Mouse (Mus musculus): Measurements from ENCODE around the gene Hist1h2ak. TPM values are rescaled to one million over a fixed set of nuclear protein-coding genes. Genes with fewer than 3 reads are reported as not detected.

Gene Hist1h2ak
- total and polyA plus RNA-seq, 3 experiments, result 6.2 to 1,125 (median 16.6) TPM

GRCm38 (mm10) chr13:21714725-21715124 is 38.9 kb downstream of the Hist1h2ak start:
- Histone ChIP-seq H3K4me1 (ENCODE audit: control insufficient read depth in 1 of 2, insufficient read depth in 2 of 2) (peaks cover 0 to 20% of the 10 kb centered on the region in 2 experiments; a peak in 2 of 4 replicates), H3K27me3 (replicated peaks) (peaks cover 3% of the 10 kb centered on the region), H3K79me2 (replicated peaks; ENCODE audit: control insufficient read depth, extremely low read depth, insufficient read depth, poor library complexity, severe bottlenecking) (no peaks in the 10 kb centered on the region), H3K4me3 (replicated peaks in 1 of 3; ENCODE audit: low read depth in 2 of 3, low read length in 2 of 3, poor library complexity in 1 of 3) (peak overlapping the region; percentile 12 to 45 (median 23)), H3K9me3 (replicated peaks; ENCODE audit: low read length) (no peaks in the 10 kb centered on the region), H3K36me3 (replicated peaks in 1 of 2; ENCODE audit: control insufficient read depth in 1 of 2, insufficient read depth in 1 of 2, low read length in 1 of 2) (no peaks in the 10 kb centered on the region), H3K4me2 (ENCODE audit: insufficient read depth, low read depth, poor library complexity, severe bottlenecking) (peak overlapping the region; percentile 94), H3K9ac (ENCODE audit: insufficient read depth, low read depth) (peak overlapping the region; percentile 41), H3K27ac (ENCODE audit: insufficient read depth, low read depth) (peak overlapping the region; percentile 81; the same call in 1 of the 2 replicates)
- in situ Hi-C loops (cut with MboI; ENCODE audit: low pct_ligation_motif_present, low pct_unique_long_range_greater_than_20kb, low sequenced_read_pairs), result loop anchor here (25.0 kb wide), 2 partner anchors 223 to 327 kb away; partner anchors contain the start of gene Zfp184
- TF ChIP-seq MXI1 (IDR thresholded peaks at IDR 0.05; ENCODE audit: low read depth, low read length), result no peak; the same call in 1 of the 2 replicates
- TF ChIP-seq SIN3A (IDR thresholded peaks at IDR 0.05; ENCODE audit: low read length), result peak; percentile 57; the same call in 1 of the 2 replicates
- TF ChIP-seq USF2 (conservative IDR thresholded peaks at IDR 0.05; ENCODE audit: low read depth, low read length), result no peak; the same call in 1 of the 2 replicates
- TF ChIP-seq JUND (conservative IDR thresholded peaks at IDR 0.05; ENCODE audit: low read depth, low read length), result peak; percentile 53
- 0 out of 2 replicates have a peak, but pooled peaks have one; percentile 9 for TF ChIP-seq BHLHE40 (IDR thresholded peaks at IDR 0.05; ENCODE audit: low read depth, low read length)
- 0 out of 2 replicates have a peak, but pooled peaks have one; percentile 20 for TF ChIP-seq TBP (conservative IDR thresholded peaks at IDR 0.05; ENCODE audit: low read depth, low read length)
- TF ChIP-seq ZC3H11A (IDR thresholded peaks at IDR 0.05; ENCODE audit: low read depth, low read length), result peak; percentile 10; the same call in 1 of the 2 replicates
- peak; percentile 74 for TF ChIP-seq RAD21 (IDR thresholded peaks at IDR 0.05; ENCODE audit: low read depth, low read length)
- TF ChIP-seq MYC (IDR thresholded peaks at IDR 0.05; ENCODE audit: low read depth, low read length), result peak; percentile 78
- TF ChIP-seq MEF2A (IDR thresholded peaks at IDR 0.05; ENCODE audit: borderline replicate concordance, low read depth, low read length), result 0 out of 2 replicates have a peak, but pooled peaks have one; percentile 18
- TF ChIP-seq RCOR1 (conservative IDR thresholded peaks at IDR 0.05; ENCODE audit: low read depth, low read length), result no peak
- TF ChIP-seq TCF12 (IDR thresholded peaks at IDR 0.05; ENCODE audit: low read depth, low read length), result no peak
- TF ChIP-seq SMC3 (IDR thresholded peaks at IDR 0.05; ENCODE audit: low read depth, low read length), result peak; percentile 90
- 0 out of 2 replicates have a peak, but pooled peaks have one; percentile 3 for TF ChIP-seq ETS1 (conservative IDR thresholded peaks at IDR 0.05; ENCODE audit: low read depth, low read length)
- peak; percentile 88 to 89 for TF ChIP-seq CTCF (conservative IDR thresholded peaks at IDR 0.05 in 1 of 2, IDR thresholded peaks at IDR 0.05 in 1 of 2; ENCODE audit: low read depth in 2 of 2, low read length in 2 of 2)
- 0 out of 2 replicates have a peak, but pooled peaks have one; percentile 16 for TF ChIP-seq IRF4 (IDR thresholded peaks at IDR 0.05; ENCODE audit: low read depth, low read length)
- peak; percentile 78 for TF ChIP-seq ZNF384 (IDR thresholded peaks at IDR 0.05; ENCODE audit: low read depth, low read length)
- dilution Hi-C loops (cut with MboI; ENCODE audit: extremely low pct_ligation_motif_present, extremely low pct_unique_long_range_greater_than_20kb, low sequenced_read_pairs), result no loop called here
- DNase-seq (ENCODE audit: extremely low read depth), result peak; percentile 80

GRCm38 (mm10) chr13:21711698-21712097 is 41.9 kb downstream of the Hist1h2ak start:
- no peaks in the 10 kb centered on the region for H3K79me2 ChIP-seq (replicated peaks; ENCODE audit: control insufficient read depth, extremely low read depth, insufficient read depth, poor library complexity, severe bottlenecking)
- in situ Hi-C loops (cut with MboI; ENCODE audit: low pct_ligation_motif_present, low pct_unique_long_range_greater_than_20kb, low sequenced_read_pairs), result loop anchor here (25.0 kb wide), 2 partner anchors 226 to 324 kb away; partner anchors contain the start of gene Zfp184

More at GRCm38 (mm10) chr13:21711698-21712097, 41.9 kb downstream of the Hist1h2ak start:
- Histone ChIP-seq H3K4me3 (replicated peaks in 1 of 3; ENCODE audit: low read depth in 2 of 3, low read length in 2 of 3, poor library complexity in 1 of 3) (peak overlapping the region in 2 of 3 experiments; percentile 62 to 71), H3K9ac (ENCODE audit: insufficient read depth, low read depth) (peak overlapping the region; percentile 80), H3K4me2 (ENCODE audit: insufficient read depth, low read depth, poor library complexity, severe bottlenecking) (peak overlapping the region; percentile 99), H3K4me1 (ENCODE audit: control insufficient read depth in 1 of 2, insufficient read depth in 2 of 2) (peaks cover 8 to 18% of the 10 kb centered on the region in 2 experiments; a peak in 3 of 4 replicates), H3K36me3 (replicated peaks in 1 of 2; ENCODE audit: control insufficient read depth in 1 of 2, insufficient read depth in 1 of 2, low read length in 1 of 2) (no peaks in the 10 kb centered on the region), H3K9me3 (replicated peaks; ENCODE audit: low read length) (no peaks in the 10 kb centered on the region), H3K27me3 (replicated peaks) (peaks cover 3% of the 10 kb centered on the region), H3K27ac (ENCODE audit: insufficient read depth, low read depth) (no peak overlapping the region)
- no peak for TF ChIP-seq RAD21 (IDR thresholded peaks at IDR 0.05; ENCODE audit: low read depth, low read length)
- TF ChIP-seq E2F4 (IDR thresholded peaks at IDR 0.05; ENCODE audit: insufficient replicate concordance, low read depth, low read length), result no peak
- 0 out of 2 replicates have a peak, but pooled peaks have one; percentile 18 for TF ChIP-seq TBP (conservative IDR thresholded peaks at IDR 0.05; ENCODE audit: low read depth, low read length)
- no peak for TF ChIP-seq POLR2AphosphoS2 (IDR thresholded peaks at IDR 0.05; ENCODE audit: low read depth, low read length)
- TF ChIP-seq MEF2A (IDR thresholded peaks at IDR 0.05; ENCODE audit: borderline replicate concordance, low read depth, low read length), result no peak
- no peak for TF ChIP-seq CHD1 (IDR thresholded peaks at IDR 0.05; ENCODE audit: low read depth, low read length)
- DNase-seq (ENCODE audit: extremely low read depth), result no peak
- dilution Hi-C loops (cut with MboI; ENCODE audit: extremely low pct_ligation_motif_present, extremely low pct_unique_long_range_greater_than_20kb, low sequenced_read_pairs), result no loop called here

All from CH12.LX (cell line).